Mouse (Mus musculus) intestine, postnatal 0 days (tissue): ENCODE results near the gene Bmp8a. TPM values are rescaled to one million over a fixed set of nuclear protein-coding genes. Genes with fewer than 3 reads are reported as not detected.

ENCODE experiments used
- ATAC-seq: fragments of 200-750 bp; cut with Nextera tagmentation; 2 replicates; pipeline ENCODE4 v1.8.0; 2017; ENCODE audit warnings: mild to moderate bottlenecking, moderate TSS enrichment, moderate library complexity
- H3K27ac ChIP-seq: fragments of 300-500 bp; sonication (generic); 2 replicates; pipeline ENCODE4 v1.5.1; 2014; ENCODE audit warnings: mild to moderate bottlenecking, low read depth, low read length, moderate library complexity
- H3K27me3 ChIP-seq: fragments of 300-500 bp; sonication (generic); replicated peaks from 2 replicates; pipeline ENCODE4 v1.6.1; 2014; ENCODE audit warnings: low read length, mixed read lengths; ENCODE audit not compliant: control insufficient read depth, insufficient read depth
- H3K36me3 ChIP-seq: fragments of 300-500 bp; sonication (generic); 2 replicates; pipeline ENCODE4 v1.6.1; 2014; ENCODE audit warnings: mild to moderate bottlenecking, moderate library complexity; ENCODE audit not compliant: control insufficient read depth, insufficient read depth
- H3K4me1 ChIP-seq: fragments of 300-500 bp; sonication (generic); replicated peaks from 2 replicates; pipeline ENCODE4 v1.6.1; 2014; ENCODE audit warnings: antibody characterized with exemption, low read length, mixed read lengths; ENCODE audit not compliant: control insufficient read depth, insufficient read depth
- H3K4me2 ChIP-seq: fragments of 300-500 bp; sonication (generic); replicated peaks from 2 replicates; pipeline ENCODE4 v1.6.1; 2014; ENCODE audit warnings: low read depth, mild to moderate bottlenecking, moderate library complexity
- H3K4me3 ChIP-seq: fragments of 300-500 bp; sonication (generic); 2 replicates; pipeline ENCODE4 v1.5.1; 2014; ENCODE audit warnings: low read depth, low read length
- H3K9ac ChIP-seq: fragments of 300-500 bp; sonication (generic); 2 replicates; pipeline ENCODE4 v1.6.1; 2014; ENCODE audit warnings: mild to moderate bottlenecking, low read depth, low read length
- H3K9me3 ChIP-seq: fragments of 300-500 bp; sonication (generic); 2 replicates; pipeline ENCODE4 v1.6.1; 2016; ENCODE audit warnings: mixed run types; ENCODE audit not compliant: control insufficient read depth
- CTCF ChIP-seq: sonication (generic); IDR thresholded peaks from 2 replicates; pipeline ENCODE4 v1.5.1; 2016; ENCODE audit warnings: low read depth, mild to moderate bottlenecking, control low read depth, antibody characterized with exemption, moderate library complexity
- WGBS: fragments of 180-500 bp; shearing (Covaris S2); extraction: QIAGEN DNeasy Blood & Tissue Kit; methylation state at CpG from one replicate; pipeline ENCODE4 v1.1.7; 2014; 5-methylcytosine and 5-hydroxymethylcytosine counted together
- polyA plus RNA-seq: library from polyadenylated mRNA; unstranded; fragments of >200 nt; fragmentation: Nextera tagmentation; extraction: Ambion mirVana; gene quantifications from 2 replicates; pipeline ENCODE4 v1.2.1, GENCODE M21; 2015

The Bmp8a gene
- polyA plus RNA-seq, 1 experiment from 2014 or later = 7.3 TPM

GRCm38 (mm10) chr4:123376031-123376430 is 33.0 kb upstream of the Bmp8a start:
- no peak for TF ChIP-seq CTCF
- H3K27me3 ChIP-seq = no peaks in the 10 kb centered on the region
- H3K27ac ChIP-seq = no peak overlapping the region
- H3K4me3 ChIP-seq = no peak overlapping the region
- H3K9me3 ChIP-seq = no peaks in the 10 kb centered on the region
- no peak overlapping the region for H3K9ac ChIP-seq
- no peaks in the 10 kb centered on the region for H3K4me1 ChIP-seq
- no peak overlapping the region for H3K4me2 ChIP-seq
- WGBS = 94% methylated on average over 3 of the region's 3 CpGs
- peaks cover 79% of the 10 kb centered on the region for H3K36me3 ChIP-seq
- no peak for ATAC-seq

DNA sequence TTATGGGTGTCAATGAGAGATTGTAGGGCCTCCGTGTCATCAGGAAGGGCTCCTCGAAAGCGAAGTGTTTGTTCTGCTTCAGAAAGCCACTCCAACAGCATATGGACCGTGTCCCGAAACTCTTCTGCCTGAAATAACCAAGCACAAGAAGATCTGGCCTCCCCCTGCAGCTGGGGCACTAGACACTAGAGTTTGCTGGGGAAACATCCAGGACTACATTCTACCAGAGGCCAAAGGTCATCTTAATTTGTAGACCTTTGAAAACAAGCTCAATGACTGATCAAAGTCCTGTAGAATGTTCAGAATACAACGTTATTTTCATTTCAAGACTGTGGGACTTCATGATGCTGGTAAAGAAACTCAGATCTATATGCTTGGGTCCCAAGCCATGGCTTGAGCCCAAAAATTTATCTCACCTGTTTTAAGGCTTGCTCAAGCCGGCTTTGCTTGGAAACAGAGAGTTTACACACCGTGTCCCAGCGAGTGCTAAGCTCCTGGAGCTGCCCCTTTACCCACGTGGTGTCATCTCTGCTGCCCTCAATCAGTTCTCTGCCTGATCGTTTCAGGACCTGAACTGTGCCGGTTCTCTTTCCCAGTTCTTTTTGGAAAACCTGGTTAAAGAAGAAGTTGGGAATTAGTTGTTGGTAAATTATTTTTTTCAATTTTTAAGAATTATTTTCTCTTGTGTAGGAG is 31.4 kb upstream of the Bmp8a start:
- no peak for ATAC-seq
- TF ChIP-seq CTCF = no peak
- no peak overlapping the region; the same call in 1 of the 2 replicates for H3K27ac ChIP-seq
- WGBS = 87% methylated on average over 12 of the region's 12 CpGs
- H3K4me1 ChIP-seq = no peaks in the 10 kb centered on the region
- H3K4me3 ChIP-seq = no peak overlapping the region
- H3K9me3 ChIP-seq = no peaks in the 10 kb centered on the region
- H3K4me2 ChIP-seq = no peak overlapping the region
- H3K27me3 ChIP-seq = no peaks in the 10 kb centered on the region
- H3K9ac ChIP-seq = no peak overlapping the region
- peaks cover 85% of the 10 kb centered on the region for H3K36me3 ChIP-seq

GRCm38 (mm10) chr4:123363555-123363954 is 20.5 kb upstream of the Bmp8a start:
- Histone ChIP-seq H3K27ac (no peak overlapping the region), H3K36me3 (peaks cover 74% of the 10 kb centered on the region), H3K9ac (no peak overlapping the region), H3K4me3 (no peak overlapping the region), H3K4me1 (no peaks in the 10 kb centered on the region), H3K9me3 (no peaks in the 10 kb centered on the region), H3K4me2 (no peak overlapping the region), H3K27me3 (no peaks in the 10 kb centered on the region)
- no peak for ATAC-seq
- 92% methylated on average over 4 of the region's 4 CpGs for WGBS
- TF ChIP-seq CTCF = no peak

DNA sequence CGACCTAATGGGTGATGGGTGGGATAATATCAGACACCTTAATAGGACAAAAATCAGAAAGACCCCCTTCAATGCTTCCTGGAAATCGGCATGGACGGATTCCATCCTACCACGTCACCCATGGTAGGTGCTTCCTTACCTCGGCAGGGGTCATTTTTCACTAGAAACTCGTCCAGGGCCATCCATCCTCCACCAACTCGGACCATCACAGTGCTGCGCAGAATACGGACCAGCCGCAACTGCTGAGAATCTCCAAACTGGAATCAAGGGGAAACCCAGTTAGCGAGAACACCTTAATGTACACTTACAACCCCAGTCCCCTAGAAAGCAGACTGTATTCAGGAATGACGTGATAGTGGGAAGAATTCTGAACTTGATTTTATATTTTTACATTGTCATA is 17.7 kb upstream of the Bmp8a start:
- H3K4me2 ChIP-seq = no peak overlapping the region
- H3K9me3 ChIP-seq = no peaks in the 10 kb centered on the region
- H3K36me3 ChIP-seq = peaks cover 64% of the 10 kb centered on the region
- H3K4me1 ChIP-seq = no peaks in the 10 kb centered on the region
- H3K27ac ChIP-seq = no peak overlapping the region
- WGBS = 94% methylated on average over 12 of the region's 12 CpGs
- no peak for TF ChIP-seq CTCF
- ATAC-seq = no peak
- H3K9ac ChIP-seq = no peak overlapping the region
- no peak overlapping the region for H3K4me3 ChIP-seq
- H3K27me3 ChIP-seq = no peaks in the 10 kb centered on the region

DNA sequence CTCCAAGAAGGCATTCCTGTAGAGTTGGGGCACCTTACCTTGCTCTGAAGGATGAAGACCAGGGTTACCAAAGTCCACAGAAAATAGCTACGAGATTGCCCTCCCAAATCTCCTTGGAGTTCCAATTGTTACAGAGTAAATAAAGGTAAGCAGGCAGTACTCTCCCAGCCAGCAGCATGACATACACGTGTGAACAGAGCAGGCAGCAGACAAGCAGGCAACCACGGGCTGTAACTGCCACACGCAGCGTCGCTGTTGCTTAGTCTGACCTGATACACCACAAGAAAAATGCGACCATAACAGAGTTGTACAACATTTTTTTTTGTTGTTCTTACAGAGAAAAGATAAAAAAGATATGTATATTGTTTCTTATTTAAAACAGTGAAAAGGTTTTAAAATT is 15.6 kb upstream of the Bmp8a start:
- H3K4me2 ChIP-seq = no peak overlapping the region
- H3K9me3 ChIP-seq = no peaks in the 10 kb centered on the region
- TF ChIP-seq CTCF = no peak
- no peaks in the 10 kb centered on the region for H3K27me3 ChIP-seq
- no peak overlapping the region for H3K9ac ChIP-seq
- no peaks in the 10 kb centered on the region for H3K4me1 ChIP-seq
- no peak overlapping the region for H3K4me3 ChIP-seq
- no peak for ATAC-seq
- no peak overlapping the region for H3K27ac ChIP-seq
- 86% methylated on average over 7 of the region's 7 CpGs for WGBS
- H3K36me3 ChIP-seq = peaks cover 69% of the 10 kb centered on the region

DNA sequence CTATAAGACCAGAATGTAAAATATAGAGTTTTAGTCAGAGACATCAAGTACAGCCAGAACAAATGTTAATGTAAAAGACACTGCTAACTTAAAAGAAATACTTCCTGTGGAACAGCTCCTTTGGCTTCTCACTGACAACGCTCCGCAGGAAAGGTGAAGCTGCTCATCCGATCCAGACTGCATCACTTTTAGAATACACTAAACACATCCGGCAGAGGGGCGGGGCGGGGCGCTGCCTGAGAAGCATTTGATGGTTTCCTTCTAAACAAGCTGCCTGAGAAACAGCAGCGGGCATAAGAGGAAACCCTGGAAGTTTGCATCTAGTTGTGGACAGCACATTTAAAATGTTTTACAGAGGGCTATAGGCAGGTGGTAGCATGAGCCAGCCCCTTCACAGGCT is 12.9 kb upstream of the Bmp8a start:
- Histone ChIP-seq H3K4me1 (no peaks in the 10 kb centered on the region), H3K27ac (no peak overlapping the region), H3K4me3 (no peak overlapping the region), H3K9me3 (no peaks in the 10 kb centered on the region), H3K36me3 (peaks cover 74% of the 10 kb centered on the region), H3K27me3 (no peaks in the 10 kb centered on the region), H3K4me2 (no peak overlapping the region), H3K9ac (no peak overlapping the region)
- no peak for TF ChIP-seq CTCF
- ATAC-seq = no peak
- WGBS = 86% methylated on average over 8 of the region's 8 CpGs
